Mouse (Mus musculus) liver, embryonic 15.5 days (tissue): ENCODE results near the gene Gipc2. TPM values are rescaled to one million over a fixed set of nuclear protein-coding genes. Genes with fewer than 3 reads are reported as not detected.

ENCODE experiments used
- ATAC-seq: fragments of 200-750 bp; cut with Nextera tagmentation; 2 replicates; pipeline ENCODE4 v1.8.0; 2017; ENCODE audit warnings: moderate number of reproducible peaks, mild to moderate bottlenecking, moderate library complexity; ENCODE audit not compliant: insufficient read depth
- H3K27ac ChIP-seq: fragments of 300-500 bp; sonication (generic); replicated peaks from 2 replicates; pipeline ENCODE4 v1.5.1; 2015; ENCODE audit warnings: mild to moderate bottlenecking, inconsistent platforms
- H3K27me3 ChIP-seq: fragments of 300-500 bp; sonication (generic); 2 replicates; pipeline ENCODE4 v1.6.1; 2015; ENCODE audit warnings: mild to moderate bottlenecking, inconsistent platforms
- H3K36me3 ChIP-seq: fragments of 300-500 bp; sonication (generic); replicated peaks from 2 replicates; pipeline ENCODE4 v1.6.1; 2015; ENCODE audit warnings: moderate library complexity, mild to moderate bottlenecking, inconsistent platforms
- H3K4me1 ChIP-seq: fragments of 300-500 bp; sonication (generic); replicated peaks from 2 replicates; pipeline ENCODE4 v1.6.1; 2015; ENCODE audit warnings: inconsistent platforms
- H3K4me2 ChIP-seq: fragments of 300-500 bp; sonication (generic); 2 replicates; pipeline ENCODE4 v1.6.1; 2015; ENCODE audit warnings: moderate library complexity, mild to moderate bottlenecking, inconsistent platforms
- H3K4me3 ChIP-seq: fragments of 300-500 bp; sonication (generic); replicated peaks from 2 replicates; pipeline ENCODE4 v1.5.1; 2015; ENCODE audit warnings: mild to moderate bottlenecking, inconsistent platforms
- H3K9ac ChIP-seq: fragments of 300-500 bp; sonication (generic); 2 replicates; pipeline ENCODE4 v1.6.1; 2015; ENCODE audit warnings: moderate library complexity, mild to moderate bottlenecking, inconsistent platforms
- H3K9me3 ChIP-seq: fragments of 300-500 bp; sonication (generic); replicated peaks from 2 replicates; pipeline ENCODE4 v1.6.1; 2016; ENCODE audit warnings: inconsistent platforms
- WGBS: fragments of 180-500 bp; shearing (Covaris S2); methylation state at CpG from one replicate; pipeline ENCODE4 v1.1.7; 2015; ENCODE audit warnings: mixed read lengths; ENCODE audit not compliant: insufficient replicate concordance; 5-methylcytosine and 5-hydroxymethylcytosine counted together
- polyA plus RNA-seq: library from polyadenylated mRNA; unstranded; fragments of >200 nt; fragmentation: Nextera tagmentation; extraction: Ambion mirVana; gene quantifications from 2 replicates; pipeline ENCODE4 v1.2.1, GENCODE M21; 2015

Gipc2 gene
- polyA plus RNA-seq, 1 experiment from 2014 or later = 19.3 TPM

DNA sequence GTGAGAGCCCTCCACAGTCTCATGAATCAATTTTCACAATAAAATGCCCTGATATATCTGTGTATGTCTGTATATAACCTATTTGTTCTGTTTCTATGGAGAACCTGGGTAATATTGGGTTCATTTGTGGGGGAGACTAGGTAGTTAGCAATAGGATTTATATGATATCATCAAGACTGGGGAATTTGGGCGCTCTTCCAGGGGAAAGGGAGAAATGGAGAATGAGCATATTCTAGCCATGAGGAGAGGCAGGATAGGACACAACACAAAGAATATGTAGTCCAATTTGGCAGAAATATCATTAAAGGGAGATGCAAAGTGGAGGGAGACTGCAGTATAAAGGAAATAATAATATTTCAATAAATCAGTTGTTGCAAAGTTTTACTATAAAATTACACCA lies 97.7 kb downstream of the Gipc2 start:
- H3K4me1 ChIP-seq = no peaks in the 10 kb centered on the region
- H3K27ac ChIP-seq = no peak overlapping the region
- WGBS = 55% methylated on average over 1 of the region's 1 CpGs
- H3K4me2 ChIP-seq = no peak overlapping the region
- ATAC-seq = no peak
- no peaks in the 10 kb centered on the region for H3K9me3 ChIP-seq
- no peak overlapping the region for H3K4me3 ChIP-seq
- no peaks in the 10 kb centered on the region for H3K36me3 ChIP-seq
- H3K27me3 ChIP-seq = 0 out of 2 replicates have a peak, but pooled peaks cover 8% of the 10 kb centered on the region
- no peak overlapping the region for H3K9ac ChIP-seq

DNA sequence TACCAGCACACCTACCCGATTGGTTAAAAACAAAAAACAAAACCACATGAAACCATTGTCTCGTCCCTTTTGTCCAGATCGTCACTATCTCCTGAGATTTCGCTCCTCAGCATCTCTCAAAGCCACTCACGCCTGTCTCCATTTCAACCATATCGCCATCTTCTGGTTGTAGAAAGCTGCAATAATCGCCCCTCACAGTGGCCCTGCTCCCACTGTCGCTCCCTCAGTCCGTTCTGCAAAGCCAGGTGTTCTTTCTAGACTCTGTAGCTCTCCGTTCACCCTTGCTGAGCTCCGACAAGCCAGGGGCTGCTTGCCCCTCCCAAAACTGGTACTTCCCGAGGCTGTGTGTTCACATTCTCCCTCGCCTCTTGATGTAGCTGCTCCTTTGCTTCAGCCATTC lies 99.3 kb downstream of the Gipc2 start:
- Histone ChIP-seq H3K4me2 (no peak overlapping the region), H3K36me3 (no peaks in the 10 kb centered on the region), H3K9me3 (no peaks in the 10 kb centered on the region), H3K27me3 (0 out of 2 replicates have a peak, but pooled peaks cover 8% of the 10 kb centered on the region), H3K9ac (no peak overlapping the region), H3K4me1 (no peaks in the 10 kb centered on the region), H3K27ac (no peak overlapping the region), H3K4me3 (no peak overlapping the region)
- ATAC-seq = no peak
- WGBS = 25% methylated on average over 13 of the region's 13 CpGs

DNA sequence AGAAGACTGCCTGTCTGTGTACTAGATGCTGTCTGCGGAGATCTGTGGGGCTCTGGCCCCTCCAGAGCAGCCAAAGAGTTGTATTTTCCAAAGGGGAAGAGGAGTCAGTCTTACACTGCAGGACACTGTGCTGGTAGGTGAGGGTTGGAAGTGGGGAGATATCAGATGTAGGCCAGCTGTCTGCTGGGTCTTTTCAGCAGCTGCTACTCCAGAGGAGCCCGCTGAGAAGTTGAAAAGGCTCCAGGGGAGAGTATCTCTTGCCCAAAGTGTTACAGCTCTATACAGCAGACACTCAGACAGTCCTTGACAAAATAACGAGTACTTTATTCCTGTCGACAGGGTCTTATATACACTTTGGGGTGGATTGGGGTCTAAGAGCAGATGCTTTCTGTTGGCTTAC lies 100.2 kb downstream of the Gipc2 start:
- WGBS = 62% methylated on average over 4 of the region's 4 CpGs

DNA sequence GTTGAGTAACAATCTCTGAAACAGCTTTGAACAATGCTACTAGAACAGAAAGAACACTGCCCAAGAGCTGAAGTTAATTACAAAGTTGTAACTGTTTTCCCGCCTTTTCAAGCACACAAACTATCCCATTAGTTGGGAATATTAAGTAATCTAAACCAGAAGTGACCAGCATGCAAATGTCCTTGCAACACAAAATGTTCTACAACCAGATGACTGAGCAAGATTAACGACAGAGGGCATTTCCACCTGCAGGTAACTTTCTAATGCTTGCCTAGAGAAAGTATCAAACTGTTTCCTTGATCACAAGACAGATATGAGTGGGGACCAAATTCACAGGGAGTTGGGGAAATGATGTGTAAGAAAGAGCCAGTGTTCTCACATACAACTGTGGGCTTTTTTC lies 101.9 kb downstream of the Gipc2 start:
- no peak overlapping the region for H3K4me2 ChIP-seq
- H3K4me1 ChIP-seq = no peaks in the 10 kb centered on the region
- 40% methylated on average over 2 of the region's 2 CpGs for WGBS
- 0 out of 2 replicates have a peak, but pooled peaks cover 8% of the 10 kb centered on the region for H3K27me3 ChIP-seq
- H3K9ac ChIP-seq = no peak overlapping the region
- H3K4me3 ChIP-seq = no peak overlapping the region
- no peak overlapping the region for H3K27ac ChIP-seq
- ATAC-seq = no peak
- H3K36me3 ChIP-seq = no peaks in the 10 kb centered on the region
- H3K9me3 ChIP-seq = no peaks in the 10 kb centered on the region

More for the DNA sequence above, 100.2 kb downstream of the Gipc2 start:
- Histone ChIP-seq H3K27ac (no peak overlapping the region), H3K9me3 (no peaks in the 10 kb centered on the region), H3K4me2 (no peak overlapping the region), H3K9ac (no peak overlapping the region), H3K4me3 (no peak overlapping the region), H3K4me1 (no peaks in the 10 kb centered on the region), H3K36me3 (no peaks in the 10 kb centered on the region), H3K27me3 (0 out of 2 replicates have a peak, but pooled peaks cover 8% of the 10 kb centered on the region)
- no peak for ATAC-seq

DNA sequence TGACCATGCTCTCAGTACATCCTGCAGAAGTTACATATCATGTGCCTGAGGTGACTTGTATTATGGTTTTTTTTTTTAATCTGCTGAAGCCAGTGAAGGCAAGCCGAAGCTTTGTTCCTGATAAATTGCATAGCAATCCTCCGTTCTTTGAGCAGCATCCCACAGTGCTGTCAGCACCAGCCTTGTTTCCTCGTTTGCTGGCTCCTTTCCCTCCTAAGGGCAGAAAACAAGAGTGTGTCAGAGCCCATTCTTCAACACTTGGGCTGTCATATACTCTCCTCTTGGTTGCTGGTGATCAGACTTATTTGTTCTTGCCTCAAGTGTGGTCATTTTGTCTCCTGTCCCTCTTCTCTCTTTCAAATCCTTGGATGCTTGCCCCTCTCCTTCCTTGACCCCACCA lies 103.2 kb downstream of the Gipc2 start:
- Histone ChIP-seq H3K9ac (no peak overlapping the region), H3K36me3 (no peaks in the 10 kb centered on the region), H3K9me3 (no peaks in the 10 kb centered on the region), H3K27ac (no peak overlapping the region), H3K4me1 (no peaks in the 10 kb centered on the region), H3K4me3 (no peak overlapping the region), H3K4me2 (no peak overlapping the region), H3K27me3 (0 out of 2 replicates have a peak, but pooled peaks cover 8% of the 10 kb centered on the region)
- 46% methylated on average over 3 of the region's 3 CpGs for WGBS
- ATAC-seq = no peak

DNA sequence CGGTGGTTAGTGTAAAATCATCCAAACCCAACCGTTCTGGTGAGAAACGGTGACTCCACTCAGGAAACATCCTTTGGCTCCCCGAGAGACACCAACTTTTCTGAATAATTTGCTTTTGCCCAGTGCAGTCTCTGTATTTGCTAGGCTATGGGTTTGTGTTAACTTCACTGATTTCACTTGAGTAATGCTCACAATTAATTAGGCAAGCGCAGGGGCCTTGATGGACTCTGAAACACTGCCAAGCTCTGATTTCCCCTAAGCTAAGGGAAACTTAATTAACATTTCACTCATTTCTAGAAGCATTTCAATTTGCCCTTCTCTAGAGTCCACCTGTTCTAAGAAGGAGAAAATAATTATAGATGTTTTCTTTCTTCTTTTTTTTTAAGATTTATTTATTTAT lies 104.9 kb downstream of the Gipc2 start:
- no peaks in the 10 kb centered on the region for H3K9me3 ChIP-seq
- no peaks in the 10 kb centered on the region for H3K27me3 ChIP-seq
- H3K36me3 ChIP-seq = no peaks in the 10 kb centered on the region
- no peaks in the 10 kb centered on the region for H3K4me1 ChIP-seq
- no peak overlapping the region for H3K4me3 ChIP-seq
- WGBS = 78% methylated on average over 5 of the region's 5 CpGs
- no peak for ATAC-seq
- no peak overlapping the region for H3K9ac ChIP-seq
- H3K27ac ChIP-seq = no peak overlapping the region
- no peak overlapping the region for H3K4me2 ChIP-seq

DNA sequence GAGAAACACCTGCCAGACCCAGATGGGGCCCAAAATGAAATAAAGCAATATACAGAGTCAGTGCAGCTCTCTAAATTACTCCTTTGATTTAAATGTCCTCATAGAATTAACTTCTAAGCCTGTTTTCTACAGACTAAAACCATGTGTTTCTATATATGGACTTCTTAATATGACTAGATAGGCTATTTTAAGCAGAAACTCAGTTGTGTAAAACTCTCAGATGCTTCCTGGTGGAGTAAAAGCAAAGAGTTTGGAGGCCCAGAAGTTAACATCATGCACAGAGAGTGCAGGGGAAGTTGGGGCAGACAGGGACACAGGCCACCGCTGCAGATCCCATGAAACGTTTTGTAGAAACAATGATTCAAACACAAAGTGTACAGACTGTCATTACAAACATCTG lies 107.8 kb downstream of the Gipc2 start:
- no peak overlapping the region for H3K27ac ChIP-seq
- WGBS = 46% methylated on average over 2 of the region's 2 CpGs

DNA sequence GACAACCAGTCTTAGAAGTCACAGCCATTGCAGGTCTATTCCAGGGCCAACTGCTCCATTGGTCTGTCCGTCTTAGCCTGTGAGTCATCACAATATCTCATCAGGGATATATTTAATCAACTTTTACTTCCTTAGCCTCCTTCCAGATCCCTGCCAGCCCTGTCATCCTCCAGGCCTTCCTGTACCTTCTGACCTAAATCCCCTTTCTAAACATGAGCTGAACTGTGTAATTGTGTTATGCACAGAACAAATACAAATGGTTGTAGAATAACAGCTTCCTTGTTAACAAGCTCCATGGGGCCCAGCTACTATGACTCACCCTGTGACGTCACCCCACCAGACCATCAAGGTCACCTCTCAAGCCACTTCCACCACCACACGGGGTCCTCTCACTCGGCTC lies 111.8 kb downstream of the Gipc2 start:
- no peak overlapping the region for H3K4me3 ChIP-seq
- H3K36me3 ChIP-seq = no peaks in the 10 kb centered on the region
- no peak overlapping the region for H3K4me2 ChIP-seq
- H3K9ac ChIP-seq = no peak overlapping the region
- WGBS = 35% methylated on average over 4 of the region's 4 CpGs
- H3K27ac ChIP-seq = no peak overlapping the region
- no peaks in the 10 kb centered on the region for H3K27me3 ChIP-seq
- no peaks in the 10 kb centered on the region for H3K9me3 ChIP-seq
- H3K4me1 ChIP-seq = no peaks in the 10 kb centered on the region
- no peak for ATAC-seq

More for the DNA sequence above, 107.8 kb downstream of the Gipc2 start:
- H3K36me3 ChIP-seq = no peaks in the 10 kb centered on the region
- H3K4me2 ChIP-seq = no peak overlapping the region
- no peak for ATAC-seq
- H3K9me3 ChIP-seq = no peaks in the 10 kb centered on the region
- H3K4me1 ChIP-seq = no peaks in the 10 kb centered on the region
- H3K27me3 ChIP-seq = no peaks in the 10 kb centered on the region
- no peak overlapping the region for H3K9ac ChIP-seq
- H3K4me3 ChIP-seq = no peak overlapping the region

DNA sequence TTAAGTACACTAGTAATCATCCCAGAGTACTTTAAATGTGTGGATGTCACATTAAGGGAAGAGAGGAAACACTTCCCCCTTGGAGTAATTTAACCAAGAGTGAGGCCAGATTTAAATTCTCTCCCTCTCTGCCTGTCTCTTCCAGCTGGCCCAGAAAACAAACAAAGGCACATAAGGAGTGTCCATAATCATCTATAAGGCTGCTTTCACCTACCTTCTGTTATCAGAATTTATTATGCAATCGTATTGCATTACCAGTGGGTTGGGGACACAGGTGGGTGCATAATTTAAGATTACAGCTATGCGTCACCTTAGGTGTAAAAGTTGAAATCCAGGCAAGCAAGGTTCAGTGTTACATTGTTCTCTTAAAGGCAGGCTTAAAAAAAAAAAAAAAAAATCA lies 114.1 kb downstream of the Gipc2 start:
- Histone ChIP-seq H3K9ac (no peak overlapping the region), H3K4me1 (no peaks in the 10 kb centered on the region), H3K27ac (no peak overlapping the region), H3K9me3 (no peaks in the 10 kb centered on the region), H3K27me3 (no peaks in the 10 kb centered on the region), H3K36me3 (no peaks in the 10 kb centered on the region), H3K4me3 (no peak overlapping the region), H3K4me2 (no peak overlapping the region)
- no peak for ATAC-seq
- 58% methylated on average over 2 of the region's 2 CpGs for WGBS

DNA sequence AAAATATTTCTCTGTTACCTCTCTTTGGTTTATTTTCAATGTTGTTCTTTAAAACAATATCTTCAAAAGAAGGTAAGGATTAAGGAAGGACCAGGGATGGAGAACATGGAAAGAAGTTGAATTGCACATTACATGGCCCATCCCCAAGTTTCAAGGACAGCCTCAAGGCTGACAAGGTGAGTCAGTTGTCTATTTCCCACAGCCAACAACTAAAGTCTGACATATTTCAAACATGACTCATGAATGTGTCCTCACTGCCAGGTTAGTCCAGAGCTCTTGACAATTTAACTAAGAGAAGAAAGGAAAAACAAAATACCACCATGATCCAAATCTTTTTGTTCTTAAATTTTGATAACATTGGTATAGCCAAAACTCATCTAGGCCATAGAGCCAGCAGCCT lies 118.1 kb downstream of the Gipc2 start:
- Histone ChIP-seq H3K27me3 (no peaks in the 10 kb centered on the region), H3K36me3 (no peaks in the 10 kb centered on the region), H3K27ac (no peak overlapping the region), H3K9ac (no peak overlapping the region), H3K9me3 (no peaks in the 10 kb centered on the region), H3K4me3 (no peak overlapping the region), H3K4me2 (no peak overlapping the region), H3K4me1 (no peaks in the 10 kb centered on the region)
- ATAC-seq = no peak

DNA sequence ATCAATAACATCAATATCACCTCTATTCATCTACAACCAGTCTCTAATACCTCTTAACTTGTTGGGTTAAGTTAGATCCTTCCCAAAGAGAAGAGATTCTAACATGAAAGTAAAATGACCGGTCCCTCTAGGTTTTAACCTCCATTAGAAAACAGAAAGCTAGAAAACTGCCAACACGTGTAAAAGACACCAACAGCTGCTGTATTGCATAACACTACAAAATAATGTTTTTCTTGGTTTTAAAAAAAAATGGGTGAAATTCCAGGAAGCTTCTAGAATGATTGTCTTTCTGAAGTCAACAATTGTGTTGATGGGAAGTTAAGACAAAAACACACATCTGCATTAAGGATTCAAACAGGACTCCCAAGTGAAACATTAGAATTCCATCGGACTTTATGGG lies 119.1 kb downstream of the Gipc2 start:
- Histone ChIP-seq H3K4me3 (no peak overlapping the region), H3K36me3 (no peaks in the 10 kb centered on the region), H3K9me3 (no peaks in the 10 kb centered on the region), H3K9ac (no peak overlapping the region), H3K4me2 (no peak overlapping the region), H3K4me1 (no peaks in the 10 kb centered on the region), H3K27ac (no peak overlapping the region), H3K27me3 (no peaks in the 10 kb centered on the region)
- ATAC-seq = no peak
- WGBS = 51% methylated on average over 3 of the region's 3 CpGs
